Mouse (Mus musculus) intestine, postnatal 0 days (tissue): ENCODE data around the gene Zp3. TPM values are rescaled to one million over a fixed set of nuclear protein-coding genes. Genes with fewer than 3 reads are reported as not detected.
A peak's percentile ranks its signal among the peaks of the same experiment; 100 is the strongest.

Experiments
- ATAC-seq: fragments of 200-750 bp; cut with Nextera tagmentation; 2 replicates; pipeline ENCODE4 v1.8.0; 2017; ENCODE audit warnings: mild to moderate bottlenecking, moderate TSS enrichment, moderate library complexity
- H3K27ac ChIP-seq: fragments of 300-500 bp; sonication (generic); 2 replicates; pipeline ENCODE4 v1.5.1; 2014; ENCODE audit warnings: mild to moderate bottlenecking, low read depth, low read length, moderate library complexity
- H3K27me3 ChIP-seq: fragments of 300-500 bp; sonication (generic); replicated peaks from 2 replicates; pipeline ENCODE4 v1.6.1; 2014; ENCODE audit warnings: low read length, mixed read lengths; ENCODE audit not compliant: control insufficient read depth, insufficient read depth
- H3K36me3 ChIP-seq: fragments of 300-500 bp; sonication (generic); 2 replicates; pipeline ENCODE4 v1.6.1; 2014; ENCODE audit warnings: mild to moderate bottlenecking, moderate library complexity; ENCODE audit not compliant: control insufficient read depth, insufficient read depth
- H3K4me1 ChIP-seq: fragments of 300-500 bp; sonication (generic); replicated peaks from 2 replicates; pipeline ENCODE4 v1.6.1; 2014; ENCODE audit warnings: antibody characterized with exemption, low read length, mixed read lengths; ENCODE audit not compliant: control insufficient read depth, insufficient read depth
- H3K4me2 ChIP-seq: fragments of 300-500 bp; sonication (generic); replicated peaks from 2 replicates; pipeline ENCODE4 v1.6.1; 2014; ENCODE audit warnings: low read depth, mild to moderate bottlenecking, moderate library complexity
- H3K4me3 ChIP-seq: fragments of 300-500 bp; sonication (generic); 2 replicates; pipeline ENCODE4 v1.5.1; 2014; ENCODE audit warnings: low read depth, low read length
- H3K9ac ChIP-seq: fragments of 300-500 bp; sonication (generic); 2 replicates; pipeline ENCODE4 v1.6.1; 2014; ENCODE audit warnings: mild to moderate bottlenecking, low read depth, low read length
- H3K9me3 ChIP-seq: fragments of 300-500 bp; sonication (generic); 2 replicates; pipeline ENCODE4 v1.6.1; 2016; ENCODE audit warnings: mixed run types; ENCODE audit not compliant: control insufficient read depth
- CTCF ChIP-seq: sonication (generic); IDR thresholded peaks from 2 replicates; pipeline ENCODE4 v1.5.1; 2016; ENCODE audit warnings: low read depth, mild to moderate bottlenecking, control low read depth, antibody characterized with exemption, moderate library complexity
- whole genome bisulfite sequencing: fragments of 180-500 bp; shearing (Covaris S2); extraction: QIAGEN DNeasy Blood & Tissue Kit; methylation state at CpG from one replicate; pipeline ENCODE4 v1.1.7; 2014; 5-methylcytosine and 5-hydroxymethylcytosine counted together
- polyA plus RNA-seq: library from polyadenylated mRNA; unstranded; fragments of >200 nt; fragmentation: Nextera tagmentation; extraction: Ambion mirVana; gene quantifications from 2 replicates; pipeline ENCODE4 v1.2.1, GENCODE M21; 2015

The Zp3 gene
- polyA plus RNA-seq: not detected in 2 replicates

DNA sequence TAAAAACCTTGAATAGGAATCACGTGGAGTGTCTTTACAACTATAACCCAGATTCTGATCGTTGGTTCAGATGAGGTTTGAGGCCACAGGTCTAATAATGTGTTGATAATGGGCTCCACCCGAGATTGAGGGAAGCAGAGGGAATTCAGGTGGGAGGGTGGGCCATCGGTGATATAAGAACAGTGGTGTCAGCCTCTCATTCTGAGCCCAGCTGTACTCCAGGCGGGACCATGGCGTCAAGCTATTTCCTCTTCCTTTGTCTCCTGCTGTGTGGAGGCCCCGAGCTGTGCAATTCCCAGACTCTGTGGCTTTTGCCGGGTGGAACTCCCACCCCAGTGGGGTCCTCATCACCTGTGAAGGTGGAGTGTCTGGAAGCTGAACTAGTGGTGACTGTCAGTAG, at the start of gene Zp3:
Gene Zp3, plus strand, starts transcription at position 196 of the 400 bp plus-strand sequence.
- H3K27ac ChIP-seq: no peak within 1 kb of the TSS
- 62% methylated on average over 8 of the region's 8 CpGs for WGBS
- H3K4me3 ChIP-seq: no peak within 1 kb of the TSS
- H3K36me3 ChIP-seq: no peaks in the 10 kb centered on the region
- no peak within 1 kb of the TSS for H3K9ac ChIP-seq
- TF ChIP-seq CTCF: no peak
- ATAC-seq: no peak
- H3K27me3 ChIP-seq: no peaks in the 10 kb centered on the region
- H3K4me2 ChIP-seq: no peak within 1 kb of the TSS
- no peaks in the 10 kb centered on the region for H3K4me1 ChIP-seq
- no peaks in the 10 kb centered on the region for H3K9me3 ChIP-seq

DNA sequence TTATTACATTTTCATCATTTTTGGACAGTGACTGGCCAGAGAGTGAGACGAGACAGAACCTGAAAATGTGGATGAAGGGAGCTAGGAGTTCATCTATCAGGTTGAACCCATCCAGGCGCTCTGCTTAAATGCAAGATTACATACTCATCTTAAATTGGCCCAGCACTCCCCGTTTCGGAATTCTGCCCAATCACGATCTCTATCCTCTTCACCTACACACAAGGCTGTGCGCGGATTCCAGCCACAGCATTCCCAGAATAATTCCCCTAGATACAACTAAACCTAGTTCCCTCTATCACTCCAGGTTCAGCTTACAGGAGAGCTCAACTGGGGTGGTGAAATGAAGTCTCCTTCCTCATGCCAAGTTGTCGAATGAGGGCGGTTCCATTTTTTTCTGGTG, 48.4 kb upstream of the Zp3 start:
- TF ChIP-seq CTCF: no peak
- 82% methylated on average over 9 of the region's 9 CpGs for WGBS
- Histone ChIP-seq H3K4me3 (no peak overlapping the region), H3K4me1 (no peaks in the 10 kb centered on the region), H3K27ac (no peak overlapping the region), H3K4me2 (no peak overlapping the region), H3K36me3 (peaks cover 38% of the 10 kb centered on the region), H3K9ac (no peak overlapping the region), H3K27me3 (no peaks in the 10 kb centered on the region), H3K9me3 (no peaks in the 10 kb centered on the region)
- no peak for ATAC-seq

DNA sequence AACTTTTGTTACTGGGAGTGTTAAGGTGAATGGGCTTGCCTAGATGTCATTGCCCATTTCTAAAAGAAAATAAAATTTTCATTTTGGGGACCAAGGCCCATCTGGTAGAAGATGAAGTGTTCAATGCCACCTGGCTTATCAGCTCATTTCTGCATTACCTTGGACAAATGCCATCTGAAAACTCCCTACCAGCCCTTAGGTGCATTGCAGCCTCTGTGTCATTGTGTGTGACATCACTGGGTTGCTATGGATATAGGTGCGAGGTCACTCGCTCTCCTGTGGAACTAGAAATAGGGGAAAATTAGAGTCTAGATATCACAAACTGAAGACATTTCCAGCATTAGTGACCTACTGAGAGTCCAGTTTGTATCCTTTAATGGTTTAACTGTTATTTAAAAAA, 47.5 kb upstream of the Zp3 start:
- H3K4me3 ChIP-seq: no peak overlapping the region
- no peaks in the 10 kb centered on the region for H3K4me1 ChIP-seq
- H3K36me3 ChIP-seq: peaks cover 32% of the 10 kb centered on the region
- no peak overlapping the region for H3K27ac ChIP-seq
- H3K4me2 ChIP-seq: no peak overlapping the region
- no peak for TF ChIP-seq CTCF
- H3K27me3 ChIP-seq: no peaks in the 10 kb centered on the region
- 60% methylated on average over 2 of the region's 2 CpGs for WGBS
- H3K9ac ChIP-seq: no peak overlapping the region
- H3K9me3 ChIP-seq: no peaks in the 10 kb centered on the region
- ATAC-seq: no peak

GRCm38 (mm10) chr5:135933222-135933899, 46.5 kb upstream of the Zp3 start:
- no peaks in the 10 kb centered on the region for H3K9me3 ChIP-seq
- no peak for ATAC-seq
- H3K4me1 ChIP-seq: no peaks in the 10 kb centered on the region
- H3K27me3 ChIP-seq: no peaks in the 10 kb centered on the region
- H3K36me3 ChIP-seq: peaks cover 26% of the 10 kb centered on the region
- H3K27ac ChIP-seq: peak overlapping the region; percentile 94
- H3K4me2 ChIP-seq: peak overlapping the region; percentile 81
- no peak for TF ChIP-seq CTCF
- WGBS: 6% methylated on average over 12 of the region's 12 CpGs
- peak overlapping the region; percentile 59 for H3K9ac ChIP-seq
- peak overlapping the region; percentile 94 for H3K4me3 ChIP-seq

- H3K9me3 ChIP-seq: no peaks in the 10 kb centered on the region
- peak; percentile 70 for ATAC-seq
- H3K4me2 ChIP-seq: peak overlapping the region; percentile 81
- H3K27ac ChIP-seq: peak overlapping the region; percentile 94
- WGBS: under 1% methylated on average over 33 of the region's 35 CpGs
- peaks cover 26% of the 10 kb centered on the region for H3K36me3 ChIP-seq
- H3K4me1 ChIP-seq: no peaks in the 10 kb centered on the region
- H3K4me3 ChIP-seq: peak overlapping the region; percentile 94
- TF ChIP-seq CTCF: no peak
- H3K9ac ChIP-seq: peak overlapping the region; percentile 59
- H3K27me3 ChIP-seq: no peaks in the 10 kb centered on the region
Measured at GRCm38 (mm10) chr5:135933900-135934441, 45.9 kb upstream of the Zp3 start.

DNA sequence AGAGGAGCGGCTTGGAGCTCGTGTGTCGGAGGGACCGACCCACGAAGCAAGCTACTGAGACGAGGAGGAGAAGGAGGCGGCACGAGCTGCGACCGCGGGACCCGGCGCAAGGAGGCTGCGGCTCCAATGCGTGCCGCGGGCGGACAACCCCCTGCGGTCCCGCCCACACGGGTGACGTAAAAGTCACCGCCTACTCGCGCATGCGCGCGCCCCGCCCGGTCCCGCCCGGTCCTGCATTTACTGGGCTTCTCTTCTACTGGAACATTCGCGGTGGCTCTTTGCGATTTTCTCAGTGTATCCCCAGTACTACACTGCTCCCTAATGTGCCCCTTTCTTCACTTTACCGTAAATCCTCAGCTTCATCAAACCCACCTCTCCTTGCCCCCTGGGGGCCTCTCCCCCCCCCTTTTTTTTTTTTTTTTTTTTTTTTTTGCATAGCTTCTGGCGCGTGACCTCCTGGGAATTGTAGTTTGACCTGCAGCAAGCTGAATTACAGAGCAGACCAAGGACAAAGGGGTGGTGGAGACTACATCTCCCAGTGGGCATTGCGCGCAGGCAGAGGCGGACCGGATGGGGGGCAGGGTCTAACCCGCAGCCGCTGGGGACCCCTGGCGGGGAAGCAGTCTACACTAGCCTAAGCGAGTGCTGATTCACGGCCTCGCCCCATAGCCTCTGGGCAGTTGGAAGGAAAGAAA, 45.3 kb upstream of the Zp3 start, which contains the start of gene Ywhag:
Gene Ywhag, minus strand, starts transcription at position 136 of the 695 bp plus-strand sequence.
- peak within 1 kb of the TSS; percentile 94 for H3K27ac ChIP-seq
- H3K36me3 ChIP-seq: peaks cover 19% of the 10 kb centered on the region
- peak within 1 kb of the TSS; percentile 94 for H3K4me3 ChIP-seq
- H3K4me1 ChIP-seq: no peaks in the 10 kb centered on the region
- no peaks in the 10 kb centered on the region for H3K9me3 ChIP-seq
- peak; percentile 84 for TF ChIP-seq CTCF
- under 1% methylated on average over 45 of the region's 48 CpGs for WGBS
- peak; percentile 94 for ATAC-seq
- H3K9ac ChIP-seq: peak within 1 kb of the TSS; percentile 59
- no peaks in the 10 kb centered on the region for H3K27me3 ChIP-seq
- peak within 1 kb of the TSS; percentile 81 for H3K4me2 ChIP-seq
